Mouse (Mus musculus) heart, embryonic 11.5 days (tissue): ENCODE measurements around the gene Tef. TPM values are rescaled to one million over a fixed set of nuclear protein-coding genes. Genes with fewer than 3 reads are reported as not detected.

Source experiments
- ATAC-seq: fragments of 200-750 bp; cut with Nextera tagmentation; replicated peaks from 2 replicates; pipeline ENCODE4 v1.8.0; 2017; ENCODE audit warnings: moderate library complexity; ENCODE audit not compliant: insufficient number of reproducible peaks, low FRiP score, low TSS enrichment
- H3K27ac ChIP-seq: fragments of 300-500 bp; sonication (generic); 2 replicates; pipeline ENCODE4 v1.5.1; 2014; ENCODE audit warnings: mild to moderate bottlenecking, low read depth, low read length
- H3K27me3 ChIP-seq: fragments of 300-500 bp; sonication (generic); 2 replicates; pipeline ENCODE4 v1.6.1; 2014; ENCODE audit warnings: mild to moderate bottlenecking, low read length, mixed read lengths; ENCODE audit not compliant: control insufficient read depth, insufficient read depth
- H3K36me3 ChIP-seq: fragments of 300-500 bp; sonication (generic); 2 replicates; pipeline ENCODE4 v1.6.1; 2014; ENCODE audit warnings: mild to moderate bottlenecking, low read length, moderate library complexity, mixed read lengths; ENCODE audit not compliant: control insufficient read depth, insufficient read depth
- H3K4me1 ChIP-seq: fragments of 300-500 bp; sonication (generic); 2 replicates; pipeline ENCODE4 v1.6.1; 2014; ENCODE audit warnings: low read length; ENCODE audit not compliant: control insufficient read depth, insufficient read depth
- H3K4me2 ChIP-seq: fragments of 300-500 bp; sonication (generic); 2 replicates; pipeline ENCODE4 v1.6.1; 2014; ENCODE audit warnings: mild to moderate bottlenecking, moderate library complexity
- H3K4me3 ChIP-seq: fragments of 300-500 bp; sonication (generic); 2 replicates; pipeline ENCODE4 v1.5.1; 2014; ENCODE audit warnings: low read depth, low read length
- H3K9ac ChIP-seq: fragments of 300-500 bp; sonication (generic); 2 replicates; pipeline ENCODE4 v1.6.1; 2014; ENCODE audit warnings: mild to moderate bottlenecking, low read depth, low read length, moderate library complexity
- H3K9me3 ChIP-seq: fragments of 300-500 bp; sonication (generic); replicated peaks from 2 replicates; pipeline ENCODE4 v1.6.1; 2016; ENCODE audit warnings: low read length; ENCODE audit not compliant: control insufficient read depth
- WGBS: fragments of 180-500 bp; shearing (Covaris S2); extraction: QIAGEN DNeasy Blood & Tissue Kit; methylation state at CpG from one replicate; pipeline ENCODE4 v1.1.7; 2014; ENCODE audit not compliant: insufficient replicate concordance; 5-methylcytosine and 5-hydroxymethylcytosine counted together
- polyA plus RNA-seq: library from polyadenylated mRNA; unstranded; fragments of >200 nt; fragmentation: Nextera tagmentation; extraction: Ambion mirVana; gene quantifications from 2 replicates; pipeline ENCODE4 v1.2.1, GENCODE M21; 2014

Tef gene
- polyA plus RNA-seq, 1 experiment from 2014 or later, result 15.0 TPM

- no peaks in the 10 kb centered on the region for H3K27me3 ChIP-seq
- ATAC-seq, result peak; percentile 79
- peaks cover 9% of the 10 kb centered on the region; the same call in 1 of the 2 replicates for H3K4me1 ChIP-seq
- H3K9me3 ChIP-seq, result no peaks in the 10 kb centered on the region
- peak overlapping the region; percentile 28 for H3K4me3 ChIP-seq
- 0 out of 2 replicates have a peak overlapping the region, but pooled peaks have one; percentile 38 for H3K27ac ChIP-seq
- H3K36me3 ChIP-seq, result no peaks in the 10 kb centered on the region
- H3K4me2 ChIP-seq, result peak overlapping the region; percentile 64
- 3% methylated on average over 33 of the region's 33 CpGs for WGBS
- H3K9ac ChIP-seq, result peak overlapping the region; percentile 30; the same call in 1 of the 2 replicates
These were observed 34.1 kb downstream of the Tef start for GRCm38 (mm10) chr15:81836124-81836821.

GRCm38 (mm10) chr15:81836966-81837920 lies 35.0 kb downstream of the Tef start:
- H3K4me2 ChIP-seq, result peak overlapping the region; percentile 64
- no peak overlapping the region for H3K9ac ChIP-seq
- H3K27me3 ChIP-seq, result no peaks in the 10 kb centered on the region
- no peak for ATAC-seq
- no peaks in the 10 kb centered on the region for H3K36me3 ChIP-seq
- 0 out of 2 replicates have a peak overlapping the region, but pooled peaks have one; percentile 38 for H3K27ac ChIP-seq
- 54% methylated on average over 7 of the region's 7 CpGs for WGBS
- H3K9me3 ChIP-seq, result no peaks in the 10 kb centered on the region
- H3K4me1 ChIP-seq, result peaks cover 9% of the 10 kb centered on the region; the same call in 1 of the 2 replicates
- H3K4me3 ChIP-seq, result peak overlapping the region; percentile 28

GRCm38 (mm10) chr15:81838554-81839235 lies 36.5 kb downstream of the Tef start:
- Histone ChIP-seq H3K4me2 (no peak overlapping the region), H3K36me3 (no peaks in the 10 kb centered on the region), H3K9me3 (no peaks in the 10 kb centered on the region), H3K4me1 (peaks cover 9% of the 10 kb centered on the region; the same call in 1 of the 2 replicates), H3K9ac (no peak overlapping the region), H3K4me3 (no peak overlapping the region), H3K27ac (no peak overlapping the region), H3K27me3 (no peaks in the 10 kb centered on the region)
- WGBS, result 70% methylated on average over 14 of the region's 14 CpGs
- ATAC-seq, result no peak

- Histone ChIP-seq H3K4me3 (no peak overlapping the region), H3K9ac (no peak overlapping the region), H3K27me3 (no peaks in the 10 kb centered on the region), H3K27ac (no peak overlapping the region), H3K4me2 (no peak overlapping the region), H3K36me3 (no peaks in the 10 kb centered on the region), H3K4me1 (peaks cover 7% of the 10 kb centered on the region; the same call in 1 of the 2 replicates), H3K9me3 (no peaks in the 10 kb centered on the region)
- ATAC-seq, result no peak
- WGBS, result 67% methylated on average over 5 of the region's 5 CpGs
These were observed 37.4 kb downstream of the Tef start for GRCm38 (mm10) chr15:81839634-81840033.

- H3K4me3 ChIP-seq, result no peak overlapping the region
- H3K27me3 ChIP-seq, result no peaks in the 10 kb centered on the region
- 90% methylated on average over 7 of the region's 7 CpGs for WGBS
- H3K9me3 ChIP-seq, result no peaks in the 10 kb centered on the region
- H3K36me3 ChIP-seq, result no peaks in the 10 kb centered on the region
- H3K9ac ChIP-seq, result no peak overlapping the region
- peaks cover 7% of the 10 kb centered on the region; the same call in 1 of the 2 replicates for H3K4me1 ChIP-seq
- H3K27ac ChIP-seq, result no peak overlapping the region
- no peak overlapping the region for H3K4me2 ChIP-seq
- ATAC-seq, result no peak
These were observed 38.1 kb downstream of the Tef start for GRCm38 (mm10) chr15:81840306-81840705.

- Histone ChIP-seq H3K4me1 (peaks cover 7% of the 10 kb centered on the region), H3K9ac (no peak overlapping the region), H3K4me3 (no peak overlapping the region), H3K4me2 (no peak overlapping the region), H3K27ac (no peak overlapping the region), H3K36me3 (no peaks in the 10 kb centered on the region; the same call in 1 of the 2 replicates), H3K27me3 (no peaks in the 10 kb centered on the region), H3K9me3 (no peaks in the 10 kb centered on the region)
- ATAC-seq, result no peak
- 84% methylated on average over 7 of the region's 7 CpGs for WGBS
These were observed 40.1 kb downstream of the Tef start for GRCm38 (mm10) chr15:81842275-81842674.

- WGBS, result 72% methylated on average over 5 of the region's 5 CpGs
- peaks cover 5% of the 10 kb centered on the region for H3K36me3 ChIP-seq
- H3K9ac ChIP-seq, result no peak overlapping the region
- H3K4me1 ChIP-seq, result peaks cover 7% of the 10 kb centered on the region
- no peak overlapping the region for H3K4me3 ChIP-seq
- no peak for ATAC-seq
- no peak overlapping the region for H3K27ac ChIP-seq
- no peaks in the 10 kb centered on the region for H3K9me3 ChIP-seq
- H3K4me2 ChIP-seq, result no peak overlapping the region
- H3K27me3 ChIP-seq, result no peaks in the 10 kb centered on the region
These were observed 42.9 kb downstream of the Tef start for GRCm38 (mm10) chr15:81845033-81845625.

- H3K36me3 ChIP-seq, result peaks cover 9% of the 10 kb centered on the region
- H3K4me1 ChIP-seq, result peaks cover 7% of the 10 kb centered on the region
- no peaks in the 10 kb centered on the region for H3K27me3 ChIP-seq
- H3K9me3 ChIP-seq, result no peaks in the 10 kb centered on the region
- ATAC-seq, result no peak
- 0 out of 2 replicates have a peak overlapping the region, but pooled peaks have one; percentile 12 for H3K9ac ChIP-seq
- WGBS, result 18% methylated on average over 4 of the region's 4 CpGs
- H3K4me2 ChIP-seq, result no peak overlapping the region
- no peak overlapping the region for H3K4me3 ChIP-seq
- H3K27ac ChIP-seq, result no peak overlapping the region
These were observed 43.5 kb downstream of the Tef start for GRCm38 (mm10) chr15:81845724-81846123.
